Mouse (Mus musculus) liver, adult 2 months (tissue): ENCODE results near the gene Maip1.

Source experiments
- CTCF ChIP-seq: fragments of 200-500 bp; IDR thresholded peaks from 2 replicates; pipeline ENCODE4 v1.5.1; 2011; ENCODE audit warnings: low read depth, low read length, control low read depth
- POLR2A ChIP-seq: fragments of 200-500 bp; IDR thresholded peaks from 2 replicates; pipeline ENCODE4 v1.6.1; 2011; ENCODE audit warnings: low read length, control low read depth; ENCODE audit not compliant: insufficient read depth; ENCODE audit errors: extremely low read depth

DNA sequence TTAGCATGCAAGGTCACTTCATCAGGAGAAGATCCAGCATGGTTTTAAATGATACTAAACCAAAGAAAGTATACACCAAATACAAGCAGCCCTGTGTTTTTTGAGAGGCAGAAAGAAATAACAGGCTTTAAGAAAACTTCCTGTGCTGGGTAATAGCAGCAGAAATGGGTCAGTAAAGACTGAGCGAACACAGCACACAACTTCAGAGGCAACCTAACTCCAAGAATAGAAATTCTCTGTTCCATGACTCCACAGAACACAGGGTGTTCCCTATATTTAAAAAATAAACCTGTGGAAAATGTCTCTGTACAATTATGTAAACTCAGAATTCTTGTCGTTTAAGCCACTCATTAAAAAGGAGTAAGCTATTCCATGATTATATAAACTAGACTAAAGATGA lies 5.3 kb upstream of the Maip1 start:
- no peak for TF ChIP-seq POLR2A
- no peak for TF ChIP-seq CTCF
